Mouse (Mus musculus) heart, adult 2 months (tissue): ENCODE results near the gene Gpnmb. TPM values are rescaled to one million over a fixed set of nuclear protein-coding genes. Genes with fewer than 3 reads are reported as not detected.

Source experiments
- DNase-seq, 2 experiments: peaks; one replicate each; pipeline ENCODE4 v3.0.0; 2021
- H3K27ac ChIP-seq: fragments of 200-600 bp; 2 replicates; pipeline ENCODE4 v1.8.1; 2022
- H3K27me3 ChIP-seq: fragments of 200-500 bp; 2 replicates; pipeline ENCODE4 v1.6.1; 2012; ENCODE audit warnings: mild to moderate bottlenecking, low read length, inconsistent platforms, mixed read lengths; ENCODE audit not compliant: control insufficient read depth, insufficient read depth
- H3K36me3 ChIP-seq: fragments of 200-500 bp; 2 replicates; pipeline ENCODE4 v1.6.1; 2012; ENCODE audit warnings: low read length, inconsistent platforms; ENCODE audit not compliant: control insufficient read depth, insufficient read depth
- H3K4me1 ChIP-seq: fragments of 200-500 bp; 2 replicates; pipeline ENCODE4 v1.6.1; 2011; ENCODE audit warnings: low read length; ENCODE audit not compliant: control insufficient read depth, insufficient read depth
- H3K4me3 ChIP-seq: fragments of 200-600 bp; 2 replicates; pipeline ENCODE4 v1.8.1; 2022
- H3K79me2 ChIP-seq: fragments of 200-500 bp; replicated peaks from 2 replicates; pipeline ENCODE4 v1.6.1; 2012; ENCODE audit warnings: mild to moderate bottlenecking, inconsistent platforms, low read length, moderate library complexity, mixed read lengths; ENCODE audit not compliant: control insufficient read depth, insufficient read depth
- H3K9ac ChIP-seq: fragments of 200-500 bp; 2 replicates; pipeline ENCODE4 v1.6.1; 2012; ENCODE audit warnings: low read depth, mild to moderate bottlenecking, control low read depth, inconsistent platforms, low read length, mixed read lengths
- CTCF ChIP-seq: fragments of 200-600 bp; IDR thresholded peaks from 2 replicates; pipeline ENCODE4 v1.8.1; 2022; ENCODE audit warnings: antibody characterized with exemption, mild to moderate bottlenecking, moderate library complexity
- EP300 ChIP-seq: fragments of 200-500 bp; IDR thresholded peaks from 2 replicates; pipeline ENCODE4 v1.6.1; 2011; ENCODE audit warnings: low read depth, low read length, control low read depth; ENCODE audit not compliant: insufficient read depth
- POLR2A ChIP-seq: fragments of 200-500 bp; IDR thresholded peaks from 2 replicates; pipeline ENCODE4 v1.6.1; 2011; ENCODE audit warnings: mild to moderate bottlenecking, low read depth, low read length, control low read depth; ENCODE audit not compliant: insufficient read depth
- WGBS: fragments of 180-500 bp; shearing (Covaris S2); methylation state at CpG from one replicate; pipeline ENCODE4 v1.1.7; 2018; 5-methylcytosine and 5-hydroxymethylcytosine counted together
- intact Hi-C: fragments of 180-260 bp; cut with DNase I; formaldehyde crosslinking; loops from one replicate; pipeline ENCODE4 v1.15.1; 2025
- polyA plus RNA-seq: library from polyadenylated mRNA; depleted of rRNA; stranded (reverse); fragments of >200 nt; gene quantifications from 2 replicates; pipeline ENCODE4 v1.2.3, GENCODE M21; 2012
- total RNA-seq, 2 experiments: library from RNA; stranded (reverse); gene quantifications; 2 replicates each; pipeline ENCODE4 v1.2.3; 2021

Gpnmb gene
- total and polyA plus RNA-seq, 3 experiments = 0.84 to 4.9 (median 1.3) TPM

GRCm38 (mm10) chr6:49052191-49052590 lies 15.8 kb downstream of the Gpnmb start:
- intact Hi-C loops = no loop called here
- 44% methylated on average over 5 of the region's 5 CpGs for WGBS
- Histone ChIP-seq H3K27me3 (no peaks in the 10 kb centered on the region), H3K4me3 (no peak overlapping the region), H3K4me1 (no peaks in the 10 kb centered on the region), H3K79me2 (no peaks in the 10 kb centered on the region), H3K9ac (no peak overlapping the region), H3K27ac (no peak overlapping the region), H3K36me3 (no peaks in the 10 kb centered on the region)
- TF ChIP-seq EP300 (no peak), CTCF (no peak), POLR2A (no peak)
- DNase-seq = no peak

DNA sequence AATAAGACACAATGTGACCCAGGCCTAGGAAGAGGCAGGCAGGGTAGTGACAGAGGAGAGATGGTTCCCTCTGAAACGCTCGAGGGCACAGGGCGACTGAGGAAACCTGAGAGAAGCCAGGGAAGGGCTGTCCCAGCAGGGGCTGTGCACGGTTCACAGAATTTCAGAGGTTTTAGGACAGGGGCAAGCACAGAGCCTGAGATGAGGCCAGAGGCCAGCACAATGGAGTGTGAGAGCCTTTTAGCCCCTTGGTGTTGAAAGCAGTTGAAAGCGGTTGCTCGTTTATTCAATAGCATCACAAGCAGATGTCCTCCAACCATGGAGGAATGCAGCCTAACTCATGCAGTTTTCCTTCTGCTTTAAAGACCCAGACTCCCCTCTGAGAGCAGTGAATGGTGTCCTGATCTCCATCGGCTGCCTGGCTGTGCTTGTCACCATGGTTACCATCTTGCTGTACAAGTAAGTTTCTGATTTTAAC lies 18.9 kb downstream of the Gpnmb start:
- Histone ChIP-seq H3K79me2 (no peaks in the 10 kb centered on the region), H3K4me1 (no peaks in the 10 kb centered on the region), H3K36me3 (no peaks in the 10 kb centered on the region), H3K27me3 (no peaks in the 10 kb centered on the region), H3K4me3 (no peak overlapping the region), H3K9ac (no peak overlapping the region), H3K27ac (no peak overlapping the region)
- WGBS = 53% methylated on average over 7 of the region's 7 CpGs
- no peak for TF ChIP-seq POLR2A
- TF ChIP-seq CTCF = no peak
- TF ChIP-seq EP300 = no peak
- DNase-seq = no peak
- intact Hi-C loops = loop anchor here (5.0 kb wide), 4 partner anchors 87 to 342 kb away; partner anchors contain the start of gene Stk31

DNA sequence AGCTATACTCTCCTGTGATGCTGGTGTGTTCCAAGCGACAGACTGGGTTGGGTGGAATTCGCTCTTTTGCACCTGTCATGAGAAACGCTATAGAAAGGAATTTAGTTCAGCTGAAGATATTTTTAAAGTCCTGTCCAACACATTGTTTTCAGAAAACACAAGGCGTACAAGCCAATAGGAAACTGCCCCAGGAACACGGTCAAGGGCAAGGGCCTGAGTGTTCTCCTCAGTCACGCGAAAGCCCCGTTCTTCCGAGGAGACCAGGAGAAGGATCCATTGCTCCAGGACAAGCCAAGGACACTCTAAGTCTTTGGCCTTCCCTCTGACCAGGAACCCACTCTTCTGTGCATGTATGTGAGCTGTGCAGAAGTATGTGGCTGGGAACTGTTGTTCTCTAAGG lies 19.7 kb downstream of the Gpnmb start:
- WGBS = 84% methylated on average over 9 of the region's 9 CpGs

GRCm38 (mm10) chr6:49057053-49058021 lies 21.0 kb downstream of the Gpnmb start:
- no peak overlapping the region for H3K4me3 ChIP-seq
- DNase-seq = peak; percentile 53 to 71
- no peaks in the 10 kb centered on the region for H3K79me2 ChIP-seq
- H3K27ac ChIP-seq = no peak overlapping the region
- no peak overlapping the region for H3K9ac ChIP-seq
- no peaks in the 10 kb centered on the region for H3K4me1 ChIP-seq
- TF ChIP-seq CTCF = peak; percentile 98
- peak; percentile 86 for TF ChIP-seq EP300
- no peak for TF ChIP-seq POLR2A
- no peaks in the 10 kb centered on the region for H3K27me3 ChIP-seq
- H3K36me3 ChIP-seq = no peaks in the 10 kb centered on the region
- intact Hi-C loops = loop anchor here (1.0 to 5.0 kb wide), 5 partner anchors 85 to 340 kb away; partner anchors contain the start of gene Stk31
- WGBS = 36% methylated on average over 8 of the region's 8 CpGs

More for the DNA sequence above, 19.7 kb downstream of the Gpnmb start:
- no peak for TF ChIP-seq EP300
- TF ChIP-seq POLR2A = no peak
- TF ChIP-seq CTCF = no peak
- H3K9ac ChIP-seq = no peak overlapping the region
- DNase-seq = no peak
- no peaks in the 10 kb centered on the region for H3K27me3 ChIP-seq
- intact Hi-C loops = loop anchor here (5.0 kb wide), 4 partner anchors 86 to 341 kb away; partner anchors contain the start of gene Stk31
- no peaks in the 10 kb centered on the region for H3K36me3 ChIP-seq
- no peak overlapping the region for H3K27ac ChIP-seq
- H3K79me2 ChIP-seq = no peaks in the 10 kb centered on the region
- H3K4me1 ChIP-seq = no peaks in the 10 kb centered on the region
- no peak overlapping the region for H3K4me3 ChIP-seq

DNA sequence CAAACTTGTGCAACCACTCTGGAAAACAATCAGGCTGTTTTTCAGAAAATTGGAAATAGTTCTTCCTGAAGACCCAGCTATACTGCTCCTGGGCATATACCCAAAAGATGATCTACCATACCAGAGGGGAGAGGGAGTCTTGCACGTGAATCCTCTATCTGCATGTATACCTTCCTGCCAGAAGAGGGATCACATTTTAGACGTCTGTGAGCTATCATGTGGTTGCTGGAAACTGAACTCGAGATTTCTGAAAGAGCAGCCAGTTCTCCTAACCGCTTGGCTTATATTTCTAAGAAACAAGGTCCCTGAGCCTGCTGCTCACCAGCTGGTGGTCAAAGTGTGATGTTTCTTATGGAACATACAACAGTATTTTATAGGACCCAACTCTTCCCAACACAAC lies 32.0 kb downstream of the Gpnmb start:
- no peak for DNase-seq
- intact Hi-C loops = no loop called here
- no peak overlapping the region for H3K27ac ChIP-seq
- TF ChIP-seq CTCF (no peak), POLR2A (no peak), EP300 (no peak)
- H3K9ac ChIP-seq = no peak overlapping the region
- no peaks in the 10 kb centered on the region for H3K27me3 ChIP-seq
- H3K36me3 ChIP-seq = no peaks in the 10 kb centered on the region
- H3K79me2 ChIP-seq = no peaks in the 10 kb centered on the region
- WGBS = 34% methylated on average over 4 of the region's 4 CpGs
- no peaks in the 10 kb centered on the region for H3K4me1 ChIP-seq
- H3K4me3 ChIP-seq = no peak overlapping the region
